Mouse (Mus musculus) urinary bladder, adult 2 months (tissue): ENCODE measurements at regions not wholly inside any gene's neighbourhood (a gene's known extent, or its start where the extent isn't known, plus 50 kb on each side); places are given as distances from the start of the nearest gene placed in this dataset.

Experiments
- DNase-seq: peaks from one replicate; pipeline ENCODE4 v3.0.0; 2022; ENCODE audit warnings: low spot score

- no peak for DNase-seq
Observed at GRCm38 (mm10) chr4:55134339-55134738, 189.5 kb downstream of the Zfp462 start.

DNA sequence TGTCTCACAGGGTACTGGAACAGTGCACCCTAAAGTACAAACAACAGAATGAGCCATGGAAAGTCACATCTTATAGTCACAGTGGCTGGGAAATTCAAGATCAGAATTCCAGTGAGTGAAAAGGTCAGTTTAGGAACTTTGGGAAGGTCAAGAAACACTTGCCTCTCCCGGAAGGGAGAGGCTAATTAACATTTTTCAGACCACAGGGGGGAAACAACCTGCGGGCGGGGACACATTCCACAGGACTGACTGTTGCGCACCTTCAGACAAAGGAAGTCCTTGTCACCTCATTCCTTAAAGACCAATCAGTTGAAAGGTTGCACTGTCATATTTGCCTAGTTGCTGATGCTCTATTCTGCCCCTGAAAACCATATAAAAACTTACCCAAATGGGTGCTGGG lies 189.9 kb downstream of the Zfp462 start:
- DNase-seq = no peak

GRCm38 (mm10) chr4:55136283-55136682 lies 191.4 kb downstream of the Zfp462 start:
- no peak for DNase-seq

- no peak for DNase-seq
Observed at GRCm38 (mm10) chr4:55137781-55138394, 193.0 kb downstream of the Zfp462 start.

DNA sequence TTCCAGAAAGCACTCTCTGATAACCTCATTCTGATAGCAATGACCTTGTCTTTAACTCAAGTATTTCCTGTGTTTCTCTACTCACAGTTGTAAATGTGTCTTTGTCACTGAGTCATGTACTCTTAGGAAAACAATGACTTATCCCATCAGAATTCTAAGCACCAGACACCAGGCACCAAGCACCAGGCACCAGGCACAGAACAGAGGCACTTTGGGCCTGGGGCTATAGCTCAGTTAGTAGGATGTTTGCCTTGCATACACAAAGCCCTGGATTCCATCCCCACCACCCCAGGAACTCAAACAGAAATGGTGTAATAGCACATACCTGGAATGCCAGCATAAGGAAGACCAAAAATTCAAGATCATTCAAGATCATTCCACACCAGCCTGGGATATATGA lies 196.5 kb downstream of the Zfp462 start:
- no peak for DNase-seq

- no peak for DNase-seq
Observed at GRCm38 (mm10) chr4:55141923-55142732, 197.3 kb downstream of the Zfp462 start.

GRCm38 (mm10) chr4:55143400-55143799 lies 198.6 kb downstream of the Zfp462 start:
- no peak for DNase-seq

DNA sequence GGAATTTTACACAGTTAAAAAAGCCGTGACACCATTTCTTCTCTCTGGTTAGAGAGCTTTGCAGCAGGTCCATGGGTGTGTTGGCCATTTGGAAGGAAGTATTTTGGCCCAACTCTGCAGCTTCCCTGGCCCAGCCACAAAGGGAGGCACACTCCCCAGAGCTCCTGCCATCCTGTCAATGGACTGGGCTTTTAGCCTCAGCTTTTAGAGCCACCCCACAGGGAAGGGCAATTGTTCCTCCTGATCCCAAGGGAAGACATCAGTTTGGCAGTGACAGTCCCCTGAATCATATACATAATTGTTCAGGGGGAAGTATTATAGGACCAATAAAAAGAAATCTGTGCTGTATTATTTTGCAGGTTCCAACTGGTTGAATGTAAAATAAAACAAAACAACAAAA lies 200.1 kb downstream of the Zfp462 start:
- DNase-seq = no peak

DNA sequence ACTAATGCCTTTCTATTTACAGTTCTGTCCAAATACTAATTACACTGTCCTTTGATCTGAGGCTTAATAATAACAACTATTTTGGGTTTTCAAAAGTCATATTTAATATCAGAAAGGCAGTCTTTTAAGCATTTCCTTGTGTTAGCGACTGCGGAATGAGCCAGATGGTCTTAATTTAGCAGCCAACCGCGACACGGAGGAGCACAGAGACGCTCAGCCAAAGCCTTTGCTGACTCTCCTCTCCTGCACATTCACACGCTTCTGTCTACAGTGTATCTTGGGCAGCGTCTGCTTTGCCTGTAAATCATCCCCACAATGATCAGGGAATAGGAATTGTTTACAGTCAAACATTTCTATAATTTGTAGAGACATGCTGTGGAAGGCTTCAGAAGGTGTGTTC lies 201.1 kb downstream of the Zfp462 start:
- DNase-seq = no peak

DNA sequence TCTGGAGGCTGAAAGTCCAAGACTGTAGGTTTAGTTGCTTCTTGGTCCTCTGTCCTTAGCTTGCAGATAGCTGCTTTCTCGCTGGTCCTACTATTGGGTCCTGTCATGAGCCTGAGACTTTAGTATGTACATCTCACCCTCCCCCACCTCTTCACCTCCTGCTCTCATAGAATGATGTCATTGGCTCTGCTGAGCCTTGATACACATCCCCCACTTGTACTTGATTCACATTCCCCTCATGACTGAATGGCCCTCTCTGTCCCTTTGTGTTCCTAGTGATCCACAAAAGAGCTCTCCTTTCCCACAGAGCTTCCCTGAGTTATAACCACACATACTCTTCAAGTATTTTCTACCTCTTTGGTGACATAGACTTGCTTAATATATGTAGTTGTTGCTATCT lies 201.5 kb upstream of the Rad23b start:
- no peak for DNase-seq

GRCm38 (mm10) chr4:55154556-55154955 lies 195.3 kb upstream of the Rad23b start:
- DNase-seq = no peak

DNA sequence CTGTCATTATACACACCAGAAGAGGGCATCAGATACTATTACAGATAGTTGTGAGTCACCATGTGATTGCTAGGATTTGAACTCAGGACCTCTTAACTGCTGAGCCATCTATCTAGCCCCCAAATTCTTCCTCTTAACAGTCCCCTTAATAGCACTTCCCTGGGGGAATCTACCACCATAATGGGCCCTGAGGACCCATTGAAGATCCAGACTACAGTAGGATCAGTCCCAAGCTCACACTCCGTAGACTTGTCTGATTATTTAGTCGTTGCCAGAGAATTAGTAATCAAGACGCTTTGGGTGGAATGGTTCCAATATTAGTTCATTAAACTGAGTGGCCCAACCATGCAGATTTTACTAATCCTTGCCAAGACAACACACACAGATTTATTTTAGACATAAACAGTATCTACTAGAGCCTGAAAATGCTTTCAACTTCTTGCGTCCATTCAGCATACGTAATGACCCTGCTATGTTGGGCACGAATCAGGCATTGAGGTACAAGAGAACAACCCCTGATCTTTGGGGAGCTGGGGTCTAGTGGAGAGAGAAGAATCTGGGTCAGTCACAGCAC lies 191.6 kb upstream of the Rad23b start:
- no peak for DNase-seq

DNA sequence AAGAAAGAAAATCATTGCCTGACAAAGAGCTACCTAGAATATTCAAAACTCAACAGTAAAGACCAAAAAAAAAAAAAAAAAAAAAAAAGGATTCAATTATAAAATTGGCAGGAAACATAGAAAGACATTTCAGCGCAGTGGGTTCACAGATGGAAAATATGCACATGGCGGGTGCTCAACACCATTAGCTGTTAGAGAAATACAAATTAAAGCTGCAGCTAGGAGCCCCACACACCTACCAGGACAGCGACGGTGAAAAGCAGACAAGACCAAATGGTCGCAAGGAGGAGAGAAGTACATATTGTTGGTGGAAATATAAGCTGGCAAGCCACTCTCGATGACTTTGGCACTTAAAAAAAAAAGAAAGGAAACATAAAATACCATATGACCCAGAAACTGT lies 183.6 kb upstream of the Rad23b start:
- no peak for DNase-seq

DNA sequence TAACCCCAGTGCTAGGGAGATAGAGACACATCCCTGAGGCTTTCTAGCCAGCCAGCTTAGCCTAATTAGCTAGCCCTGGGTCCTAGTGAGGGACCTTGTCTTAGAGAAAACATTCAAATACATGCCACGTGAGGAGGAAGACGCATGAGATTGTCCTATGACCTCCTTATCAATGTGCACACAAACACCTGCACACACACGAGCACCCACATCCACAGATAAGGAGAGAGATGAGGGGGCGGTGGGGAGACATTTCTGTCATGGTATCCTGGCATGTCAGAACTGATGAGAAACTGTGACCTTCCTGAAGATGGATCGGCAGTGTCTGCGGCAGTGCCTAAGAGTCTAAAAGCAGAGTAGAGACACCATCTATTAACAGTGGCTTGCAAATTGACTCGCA lies 180.8 kb upstream of the Rad23b start:
- DNase-seq = no peak

DNA sequence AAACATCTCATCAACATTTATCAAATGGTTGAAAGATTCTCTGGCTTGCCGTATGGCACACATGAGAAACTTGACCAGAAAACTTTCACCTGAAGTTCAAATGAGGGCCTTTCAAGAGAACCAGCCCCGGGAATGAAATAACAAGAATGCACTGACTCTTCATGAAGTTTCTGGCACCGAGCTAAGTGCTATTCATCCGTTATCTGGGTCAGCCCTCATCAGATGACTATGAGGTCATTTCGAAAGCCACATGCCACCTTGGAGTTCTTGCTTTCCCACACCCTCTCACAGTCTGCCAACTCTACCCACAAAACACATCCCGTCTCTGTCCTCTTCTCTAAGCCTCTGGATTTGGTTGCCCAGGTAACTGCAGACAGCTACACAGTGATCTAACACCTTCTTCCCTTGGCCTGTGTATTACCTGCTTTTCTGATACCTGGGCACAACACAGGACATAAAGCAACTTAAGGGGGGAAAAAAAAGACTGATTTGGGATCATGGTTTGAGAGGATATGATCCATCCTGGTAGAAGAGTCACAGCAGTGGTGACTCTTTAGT lies 177.4 kb upstream of the Rad23b start:
- no peak for DNase-seq

DNA sequence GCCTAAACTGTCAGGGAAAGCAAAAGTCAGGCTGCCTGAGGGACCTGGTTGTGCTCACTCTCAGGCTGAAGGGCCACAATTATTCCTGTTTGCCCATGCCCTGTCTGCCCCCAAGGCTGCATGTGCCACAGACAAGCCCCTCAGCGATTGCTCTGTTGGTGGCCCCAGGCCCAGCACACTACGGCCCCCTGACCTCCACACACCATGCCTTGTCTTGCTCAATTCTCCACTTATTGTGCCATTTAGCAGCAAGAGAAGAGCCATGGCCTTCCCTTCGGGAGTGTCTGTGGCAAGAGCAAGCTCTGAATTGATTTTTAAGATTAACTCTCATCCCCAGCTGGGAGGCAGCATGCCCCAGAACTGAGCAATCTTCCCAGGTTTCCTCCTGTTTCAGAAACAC lies 173.8 kb upstream of the Rad23b start:
- no peak for DNase-seq

- DNase-seq = no peak
Observed at GRCm38 (mm10) chr4:55179456-55179855, 170.4 kb upstream of the Rad23b start.

DNA sequence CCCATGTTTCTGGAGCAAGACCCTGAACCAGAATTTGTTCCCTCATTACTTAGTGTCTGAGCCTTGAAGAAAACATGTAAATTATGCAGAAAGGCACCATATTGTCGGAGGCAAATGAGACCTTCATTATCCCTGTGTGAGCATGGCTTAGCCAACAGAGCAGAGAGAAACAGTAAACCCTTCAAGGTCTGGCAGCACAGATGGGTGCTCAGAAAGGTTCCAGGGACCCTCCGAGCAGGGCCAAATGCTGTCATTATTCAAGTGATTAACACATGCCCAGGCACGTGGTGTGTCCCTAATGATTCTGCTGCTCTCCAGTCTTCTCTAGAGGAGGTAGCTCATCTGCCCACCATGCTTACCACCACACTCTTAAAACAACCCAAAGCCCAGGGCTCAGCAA lies 166.3 kb upstream of the Rad23b start:
- DNase-seq = no peak

GRCm38 (mm10) chr4:55188716-55189115 lies 161.1 kb upstream of the Rad23b start:
- DNase-seq = no peak

DNA sequence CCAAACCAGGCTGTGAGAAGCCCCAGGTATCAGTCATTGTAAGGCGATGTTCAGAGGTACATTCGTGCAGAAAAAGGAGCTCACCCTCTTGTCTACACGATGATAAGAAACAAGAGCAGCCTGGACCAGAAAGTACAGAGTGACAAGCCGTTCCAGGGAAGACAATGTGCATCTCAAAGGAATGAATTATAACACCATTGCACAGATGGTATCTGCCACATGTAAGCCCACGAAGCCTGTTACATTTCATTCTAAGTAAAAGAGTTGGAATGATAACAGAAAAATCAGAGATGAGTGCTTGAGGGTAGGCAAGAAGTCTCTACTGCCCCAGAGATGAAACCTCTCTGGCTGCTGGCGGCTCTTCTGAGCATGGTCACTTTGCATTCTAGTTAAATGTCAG lies 159.3 kb upstream of the Rad23b start:
- no peak for DNase-seq

DNA sequence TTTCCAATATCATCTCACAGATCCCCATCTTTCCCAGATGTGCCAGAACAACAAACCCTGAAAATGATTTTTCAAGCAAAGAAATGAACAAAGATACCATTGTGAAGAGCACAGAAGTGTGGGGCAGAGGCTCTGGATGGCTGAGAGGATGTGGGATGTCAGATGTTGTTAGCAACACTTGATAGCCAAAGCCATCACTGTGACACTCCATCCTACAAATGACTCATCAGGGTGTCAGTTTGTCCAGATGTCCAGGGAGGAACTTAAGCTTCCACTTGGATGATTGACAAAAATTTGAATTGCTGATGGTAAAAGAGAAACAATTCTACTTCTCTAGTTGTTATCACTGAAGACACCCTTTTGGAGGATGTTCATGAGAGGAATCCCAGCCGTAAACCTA lies 155.8 kb upstream of the Rad23b start:
- DNase-seq = no peak

DNA sequence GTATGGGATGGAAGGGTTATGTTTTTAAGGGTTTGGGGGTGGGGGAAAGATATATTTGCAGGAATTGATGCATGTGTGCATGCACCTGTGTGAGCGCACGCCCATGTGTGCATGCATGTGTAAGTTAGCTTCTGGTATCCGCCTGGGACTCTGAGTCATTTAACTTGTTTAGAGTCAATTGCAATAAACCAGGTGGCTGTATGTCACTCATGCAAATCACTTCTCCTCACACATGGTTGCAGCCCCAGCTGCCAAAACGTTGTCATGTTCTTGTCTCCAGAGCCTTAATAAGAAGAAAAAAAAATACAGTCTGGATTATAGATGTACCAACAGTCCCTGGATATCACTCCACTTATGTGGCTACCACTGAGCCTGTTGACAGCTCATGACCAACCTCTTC lies 155.3 kb upstream of the Rad23b start:
- DNase-seq = no peak
